Mouse (Mus musculus) left cerebral cortex, adult 2 months (tissue): ENCODE measurements around the gene Nomo1. TPM values are rescaled to one million over a fixed set of nuclear protein-coding genes. Genes with fewer than 3 reads are reported as not detected.

ENCODE experiments used
- DNase-seq, 2 experiments: peaks; one replicate each; pipeline ENCODE4 v3.0.0; 2021 to 2022; ENCODE audit warnings: low spot score in 2 of 2, mixed read lengths in 1 of 2; ENCODE audit errors: extremely low spot score in 1 of 2
- H3K27ac ChIP-seq: fragments of 200-600 bp; 2 replicates; pipeline ENCODE4 v1.8.1; 2022
- H3K4me3 ChIP-seq: fragments of 200-600 bp; 2 replicates; pipeline ENCODE4 v1.8.1; 2022
- CTCF ChIP-seq: fragments of 200-600 bp; IDR thresholded peaks from 2 replicates; pipeline ENCODE4 v1.8.1; 2022; ENCODE audit warnings: antibody characterized with exemption, mild to moderate bottlenecking, moderate library complexity
- intact Hi-C: fragments of 180-260 bp; cut with DNase I; formaldehyde crosslinking; loops from one replicate; pipeline ENCODE4 v1.15.1; 2025
- total RNA-seq, 2 experiments: library from RNA; stranded (reverse); gene quantifications; 2 replicates each; pipeline ENCODE4 v1.2.3; 2021

Nomo1 gene
- total RNA-seq, 2 experiments from 2014 or later, result 102 to 105 TPM

DNA sequence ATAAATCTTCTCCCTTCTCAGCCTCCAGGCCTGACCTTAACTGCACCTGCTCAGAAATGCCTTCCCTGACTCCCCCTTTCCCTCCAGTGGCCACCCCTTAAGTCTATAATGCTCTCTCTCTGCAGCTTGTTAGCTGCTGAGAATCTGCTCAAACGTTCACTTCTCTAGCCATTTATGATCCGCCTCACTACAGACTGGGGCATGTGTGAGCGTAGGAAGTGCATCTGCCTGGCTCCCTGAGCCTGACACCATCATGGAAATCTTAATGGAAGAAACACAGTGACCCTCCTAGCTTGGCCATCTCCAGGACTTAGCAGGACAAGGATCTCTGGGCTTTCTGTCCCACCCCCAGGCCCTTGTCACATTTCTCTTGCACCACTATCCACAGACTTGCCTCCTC, 76.6 kb downstream of the Nomo1 start:
- Histone ChIP-seq H3K4me3 (no peak overlapping the region), H3K27ac (no peak overlapping the region)
- intact Hi-C loops, result no loop called here
- no peak for TF ChIP-seq CTCF
- no peak for DNase-seq

DNA sequence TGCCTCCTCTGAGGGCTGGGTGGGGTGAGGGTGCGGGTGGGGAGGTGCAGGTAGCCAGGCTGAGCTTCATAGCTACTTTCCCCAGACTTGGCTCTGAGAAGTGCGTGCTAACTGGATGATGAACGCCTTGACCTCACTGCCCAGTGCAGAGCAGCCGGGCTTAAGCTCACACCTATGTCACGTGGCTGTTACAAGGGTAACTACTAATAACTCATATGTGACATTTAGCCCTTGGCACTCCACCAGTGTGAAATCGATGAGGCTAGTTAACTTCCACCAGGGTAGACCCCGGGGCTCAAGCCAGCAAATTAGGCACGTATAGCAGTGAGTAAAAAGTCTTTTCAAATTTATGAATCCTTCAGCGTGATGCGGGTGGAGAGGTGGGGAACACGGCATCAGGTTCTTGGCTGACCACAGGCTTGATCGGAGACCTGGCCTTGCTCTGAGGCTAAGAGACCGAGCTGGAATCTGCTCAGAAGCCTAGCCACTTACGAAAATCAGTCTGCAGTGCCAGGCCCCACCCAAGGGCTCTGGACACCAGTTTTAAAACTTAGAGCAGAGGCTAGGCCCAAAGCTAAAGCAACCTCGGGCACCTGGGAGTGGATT, 77.8 kb downstream of the Nomo1 start:
- DNase-seq, result no peak
- no peak for TF ChIP-seq CTCF
- no peak overlapping the region for H3K27ac ChIP-seq

GRCm38 (mm10) chr7:46111938-46112337, 78.4 kb downstream of the Nomo1 start:
- Histone ChIP-seq H3K27ac (no peak overlapping the region), H3K4me3 (no peak overlapping the region)
- intact Hi-C loops, result no loop called here
- TF ChIP-seq CTCF, result no peak
- no peak for DNase-seq

More for the DNA sequence above, 77.8 kb downstream of the Nomo1 start:
- H3K4me3 ChIP-seq, result no peak overlapping the region
- intact Hi-C loops, result no loop called here

- no peak for TF ChIP-seq CTCF
- no peak for DNase-seq
- Histone ChIP-seq H3K27ac (no peak overlapping the region), H3K4me3 (no peak overlapping the region)
- intact Hi-C loops, result no loop called here
These were observed 79.9 kb downstream of the Nomo1 start for GRCm38 (mm10) chr7:46113435-46113834.

- no peak for DNase-seq
- H3K4me3 ChIP-seq, result no peak overlapping the region
- intact Hi-C loops, result no loop called here
- TF ChIP-seq CTCF, result no peak
- no peak overlapping the region for H3K27ac ChIP-seq
These were observed 82.7 kb downstream of the Nomo1 start for GRCm38 (mm10) chr7:46116118-46116581.

GRCm38 (mm10) chr7:46117035-46117434, 83.5 kb downstream of the Nomo1 start:
- Histone ChIP-seq H3K27ac (no peak overlapping the region), H3K4me3 (no peak overlapping the region)
- no peak for DNase-seq
- no peak for TF ChIP-seq CTCF
- intact Hi-C loops, result no loop called here

DNA sequence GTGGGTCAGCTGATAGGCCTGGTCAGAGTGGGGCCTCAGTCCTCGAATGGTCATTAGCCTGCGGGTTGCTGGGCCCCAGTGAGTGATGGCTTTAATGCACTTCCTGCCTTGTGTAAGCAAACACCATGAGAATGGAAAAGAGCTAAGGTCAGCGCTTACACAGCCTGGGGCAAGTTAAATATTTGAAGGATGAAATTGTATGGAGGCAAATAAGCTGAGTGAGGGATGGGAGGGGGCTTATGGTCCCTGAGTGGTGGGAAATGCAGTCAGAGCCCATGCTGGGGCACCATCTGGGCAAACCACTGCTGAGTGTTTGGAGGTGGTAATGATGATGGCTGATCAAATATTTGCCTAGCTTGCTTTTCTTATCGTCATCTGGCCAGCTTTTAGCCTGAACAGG, 89.5 kb downstream of the Nomo1 start:
- TF ChIP-seq CTCF, result no peak
- Histone ChIP-seq H3K27ac (no peak overlapping the region), H3K4me3 (no peak overlapping the region)
- DNase-seq, result no peak
- intact Hi-C loops, result no loop called here

DNA sequence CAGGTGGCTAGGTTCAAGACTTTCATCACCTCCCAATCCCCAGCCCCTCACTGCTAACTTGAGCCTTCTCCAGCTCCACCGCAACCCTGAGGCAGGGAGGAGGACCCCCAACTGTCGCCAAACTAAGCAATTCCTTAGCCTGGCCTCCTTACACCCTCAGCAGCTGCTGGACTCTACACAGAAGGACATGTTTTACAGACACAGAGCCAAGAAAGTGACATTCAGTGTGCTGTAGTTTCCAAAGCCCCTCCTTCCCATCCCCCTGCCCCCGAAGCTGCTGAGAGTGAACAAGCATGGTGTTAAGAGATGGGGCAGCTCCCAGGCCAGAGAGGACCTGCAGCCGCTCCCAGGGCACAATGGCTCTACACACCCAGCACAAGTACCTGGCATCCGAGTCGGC, 91.0 kb downstream of the Nomo1 start:
- intact Hi-C loops, result no loop called here
- Histone ChIP-seq H3K27ac (no peak overlapping the region), H3K4me3 (no peak overlapping the region)
- TF ChIP-seq CTCF, result no peak
- no peak for DNase-seq

GRCm38 (mm10) chr7:46125340-46125739, 91.8 kb downstream of the Nomo1 start:
- no peak overlapping the region for H3K27ac ChIP-seq
- no peak for DNase-seq
- no peak overlapping the region for H3K4me3 ChIP-seq
- no peak for TF ChIP-seq CTCF
- intact Hi-C loops, result no loop called here

GRCm38 (mm10) chr7:46128196-46128595, 94.7 kb downstream of the Nomo1 start:
- no peak for TF ChIP-seq CTCF
- H3K27ac ChIP-seq, result no peak overlapping the region
- no peak overlapping the region for H3K4me3 ChIP-seq
- no peak for DNase-seq
- intact Hi-C loops, result no loop called here

DNA sequence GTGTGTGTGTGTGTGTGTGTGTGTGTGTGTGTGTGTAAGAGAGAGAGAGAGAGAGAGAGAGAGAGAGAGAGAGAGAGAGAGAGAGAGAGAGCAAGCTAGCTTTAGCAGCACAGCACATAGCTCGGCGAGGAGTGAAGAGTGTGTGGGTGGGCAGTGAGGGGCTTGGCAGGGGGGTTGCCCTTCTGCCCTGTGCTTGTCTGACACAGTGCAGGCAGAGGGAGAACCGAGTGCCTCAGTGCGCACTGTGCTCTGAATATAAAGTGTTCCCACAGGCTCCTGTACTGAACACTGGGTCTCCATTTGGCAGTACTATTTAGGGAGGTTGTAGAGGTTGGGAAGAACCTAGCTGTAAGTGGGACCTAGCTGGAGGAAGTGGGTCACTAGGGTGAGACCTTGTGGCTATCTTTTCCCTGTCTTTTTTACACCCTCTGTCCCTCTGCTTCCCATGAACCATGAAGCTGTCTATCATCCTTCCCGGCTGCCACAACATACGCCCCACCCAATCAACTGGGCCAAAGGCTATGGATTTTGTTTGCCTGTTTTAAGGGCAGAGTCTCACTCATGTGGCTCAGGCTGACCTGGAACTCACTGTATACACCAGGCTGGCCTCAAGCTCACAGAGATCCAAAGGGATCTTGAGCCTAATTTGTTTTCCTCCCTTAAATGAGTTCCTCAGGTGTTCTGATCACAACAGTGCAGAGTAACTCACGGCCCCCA, 96.1 kb downstream of the Nomo1 start:
- Histone ChIP-seq H3K4me3 (no peak overlapping the region), H3K27ac (no peak overlapping the region)
- DNase-seq, result no peak
- no peak for TF ChIP-seq CTCF
- intact Hi-C loops, result loop anchor here (2.0 kb wide), 2 partner anchors 29 to 53 kb away; partner anchors contain the start of gene Kcnj11

- no peak for TF ChIP-seq CTCF
- H3K27ac ChIP-seq, result peak overlapping the region; percentile 81
- DNase-seq, result no peak
- intact Hi-C loops, result loop anchor here (2.0 kb wide), 2 partner anchors 30 to 52 kb away; partner anchors contain the start of gene Kcnj11
- no peak overlapping the region for H3K4me3 ChIP-seq
These were observed 97.2 kb downstream of the Nomo1 start for GRCm38 (mm10) chr7:46130723-46131122.

GRCm38 (mm10) chr7:46131266-46131665, 97.8 kb downstream of the Nomo1 start:
- intact Hi-C loops, result loop anchor here (2.0 kb wide), 2 partner anchors 30 to 52 kb away; partner anchors contain the start of gene Kcnj11
- Histone ChIP-seq H3K27ac (peak overlapping the region; percentile 81), H3K4me3 (no peak overlapping the region)
- peak; percentile 28 to 41 for DNase-seq
- no peak for TF ChIP-seq CTCF
